In the genomic region with DNA sequence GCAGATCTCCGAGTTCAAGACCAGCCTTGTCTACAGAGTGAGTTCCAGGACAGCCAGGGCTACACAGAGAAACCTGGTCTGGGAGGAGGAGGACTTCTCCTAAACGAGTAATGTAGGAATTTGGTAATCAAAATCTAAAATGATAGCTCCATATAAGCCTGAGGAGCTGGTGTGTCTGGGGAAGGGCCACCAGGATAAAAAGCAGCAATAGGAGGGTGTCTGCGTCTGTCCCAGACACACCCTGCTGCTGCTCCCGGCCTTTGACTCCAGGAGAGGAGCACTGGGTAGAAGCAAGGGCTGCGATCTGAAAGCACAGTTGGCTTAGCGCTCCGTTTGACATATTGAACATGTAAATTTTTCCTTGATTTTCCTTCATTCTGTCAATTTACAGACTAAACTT, we compare ENCODE assay signal across 9 mouse cellular contexts. TPM values are rescaled to one million over a fixed set of nuclear protein-coding genes. Genes with fewer than 3 reads are reported as not detected.
DNase-seq lines count a peak whose midpoint lies in the region; ATAC-seq and TF ChIP-seq lines count a peak whose summit lies in the region.
"Had no signal": no experiment of that assay in that cellular context is flagged by ENCODE, and none has a peak within 500 bp of the region (broad histone marks: within the 10 kb centered on the region; RNA-seq: fewer than 3 reads in every experiment).

No protein-coding gene starts in this region.

- H3K4me1 ChIP-seq in forebrain, embryonic 11.5 days (replicated peaks; ENCODE audit: control insufficient read depth, insufficient read depth, low read length) = 0 out of 2 replicates have a peak, but pooled peaks cover 3% of the 10 kb centered on the region
- H3K4me1 ChIP-seq in forebrain, embryonic 13.5 days = peaks cover 36% of the 10 kb centered on the region
- peaks cover 24% of the 10 kb centered on the region for H3K4me1 ChIP-seq in kidney, adult 2 months (ENCODE audit: control insufficient read depth, insufficient read depth, low read length)
- H3K4me1 ChIP-seq in lung, embryonic 16.5 days (replicated peaks; ENCODE audit: control insufficient read depth, insufficient read depth, low read length) = peaks cover 50% of the 10 kb centered on the region
- H3K4me1 ChIP-seq in stomach, embryonic 14.5 days (ENCODE audit: control insufficient read depth, insufficient read depth, low read length) = peaks cover 25% of the 10 kb centered on the region

- 80% methylated on average over 7 of the region's 7 CpGs for WGBS in forebrain, embryonic 11.5 days
- 75% methylated on average over 7 of the region's 7 CpGs for WGBS in forebrain, embryonic 13.5 days
- WGBS in kidney, adult 2 months = 50% methylated on average over 7 of the region's 7 CpGs
- 69% methylated on average over 7 of the region's 7 CpGs for WGBS in lung, embryonic 16.5 days
- WGBS in stomach, embryonic 14.5 days = 60% methylated on average over 7 of the region's 7 CpGs

- DNase-seq in forebrain, embryonic 11.5 days (ENCODE audit: low spot score) = peak; percentile 8
- DNase-seq in kidney, adult 2 months = no peak
- DNase-seq in kidney, adult 18-20 months = no peak
- no peak for DNase-seq in lung, postnatal 10 days
- DNase-seq in yolk sac, embryonic 10.5 days (ENCODE audit: low spot score) = no peak
- DNase-seq: cerebellum, postnatal 36 days had no signal

- TF ChIP-seq POLR2A in kidney, adult 2 months (IDR thresholded peaks at IDR 0.05; ENCODE audit: low read depth, low read length) = no peak

- H3K9ac ChIP-seq in forebrain, embryonic 11.5 days (ENCODE audit: low read length) = no peak overlapping the region
- H3K9ac ChIP-seq in forebrain, embryonic 13.5 days = no peak overlapping the region
- no peak overlapping the region for H3K9ac ChIP-seq in lung, embryonic 16.5 days (ENCODE audit: low read length)
- H3K9ac ChIP-seq in stomach, embryonic 14.5 days (replicated peaks; ENCODE audit: low read depth, low read length) = no peak overlapping the region

- no peaks in the 10 kb centered on the region for H3K9me3 ChIP-seq in forebrain, embryonic 11.5 days (ENCODE audit: control insufficient read depth, low read length)
- no peaks in the 10 kb centered on the region for H3K9me3 ChIP-seq in forebrain, embryonic 13.5 days (replicated peaks)
- H3K9me3 ChIP-seq in lung, embryonic 16.5 days (ENCODE audit: control insufficient read depth, low read length) = no peaks in the 10 kb centered on the region
- H3K9me3 ChIP-seq in stomach, embryonic 14.5 days (ENCODE audit: control insufficient read depth, low read depth, low read length) = no peaks in the 10 kb centered on the region

- TF ChIP-seq CTCF in kidney, adult 2 months (conservative IDR thresholded peaks at IDR 0.05; ENCODE audit: insufficient read depth, insufficient read length, low read depth, low read length) = no peak

- H3K4me3 ChIP-seq in forebrain, embryonic 11.5 days (ENCODE audit: low read depth, low read length) = no peak overlapping the region
- no peak overlapping the region for H3K4me3 ChIP-seq in forebrain, embryonic 13.5 days
- H3K4me3 ChIP-seq in kidney, adult 2 months (ENCODE audit: insufficient read depth, low read depth, low read length) = no peak overlapping the region
- no peak overlapping the region for H3K4me3 ChIP-seq in lung, embryonic 16.5 days (ENCODE audit: low read length)
- no peak overlapping the region for H3K4me3 ChIP-seq in stomach, embryonic 14.5 days (ENCODE audit: low read depth, low read length)

- no peaks in the 10 kb centered on the region for H3K27me3 ChIP-seq in forebrain, embryonic 11.5 days (ENCODE audit: control insufficient read depth, insufficient read depth, low read length)
- H3K27me3 ChIP-seq in forebrain, embryonic 13.5 days = no peaks in the 10 kb centered on the region
- no peaks in the 10 kb centered on the region for H3K27me3 ChIP-seq in kidney, adult 2 months (replicated peaks; ENCODE audit: control insufficient read depth, insufficient read depth, low read length)
- H3K27me3 ChIP-seq in lung, embryonic 16.5 days (ENCODE audit: control insufficient read depth, insufficient read depth, low read depth, low read length) = no peaks in the 10 kb centered on the region
- H3K27me3 ChIP-seq in stomach, embryonic 14.5 days (ENCODE audit: control insufficient read depth, insufficient read depth, low read length) = no peaks in the 10 kb centered on the region

- H3K27ac ChIP-seq in forebrain, embryonic 11.5 days (ENCODE audit: low read depth, low read length) = no peak overlapping the region
- no peak overlapping the region for H3K27ac ChIP-seq in forebrain, embryonic 13.5 days
- peak overlapping the region; percentile 64 for H3K27ac ChIP-seq in kidney, adult 2 months (ENCODE audit: insufficient read depth, low read depth, low read length)
- 0 out of 2 replicates have a peak overlapping the region, but pooled peaks have one; percentile 7 for H3K27ac ChIP-seq in lung, embryonic 16.5 days (ENCODE audit: low read length)
- peak overlapping the region; percentile 55 for H3K27ac ChIP-seq in stomach, embryonic 14.5 days (ENCODE audit: low read length)

- H3K36me3 ChIP-seq in forebrain, embryonic 11.5 days (ENCODE audit: control insufficient read depth, insufficient read depth, low read length) = no peaks in the 10 kb centered on the region; the same call in 1 of the 2 replicates
- H3K36me3 ChIP-seq in forebrain, embryonic 13.5 days (ENCODE audit: poor library complexity, severe bottlenecking) = peaks cover 21% of the 10 kb centered on the region
- no peaks in the 10 kb centered on the region for H3K36me3 ChIP-seq in kidney, adult 2 months (ENCODE audit: control insufficient read depth, insufficient read depth, low read length)
- peaks cover 9% of the 10 kb centered on the region for H3K36me3 ChIP-seq in lung, embryonic 16.5 days (ENCODE audit: control insufficient read depth, insufficient read depth, low read length)
- H3K36me3 ChIP-seq in stomach, embryonic 14.5 days (ENCODE audit: control insufficient read depth, insufficient read depth, low read length) = peaks cover 30% of the 10 kb centered on the region; the same call in 1 of the 2 replicates

- no peak overlapping the region for H3K4me2 ChIP-seq in forebrain, embryonic 11.5 days (ENCODE audit: low read depth, low read length, severe bottlenecking)
- H3K4me2 ChIP-seq in forebrain, embryonic 13.5 days = no peak overlapping the region
- no peak overlapping the region for H3K4me2 ChIP-seq in lung, embryonic 16.5 days (ENCODE audit: low read depth, low read length)
- H3K4me2 ChIP-seq in stomach, embryonic 14.5 days (replicated peaks; ENCODE audit: low read depth, low read length) = no peak overlapping the region

- no peak for ATAC-seq in forebrain, embryonic 11.5 days (replicated peaks; ENCODE audit: low FRiP score)
- ATAC-seq in forebrain, embryonic 13.5 days = no peak
- ATAC-seq in lung, embryonic 16.5 days (ENCODE audit: low read depth) = no peak
- ATAC-seq in stomach, embryonic 14.5 days (ENCODE audit: insufficient number of reproducible peaks, insufficient read depth, low FRiP score, low read depth) = no peak

RNA-seq across cellular contexts. Expression of a gene that starts 36.7 kb away (rescaled TPM):
- polyA plus RNA-seq in forebrain, embryonic 11.5 days (2014; fragmentation: Nextera tagmentation; extraction: Ambion mirVana) = not detected in 2 replicates
- 0.17 and 0.30 TPM in 2 replicates for polyA plus RNA-seq in forebrain, embryonic 13.5 days (2015; fragmentation: Nextera tagmentation; extraction: Ambion mirVana)
- polyA plus RNA-seq in kidney, adult 2 months (2012; rRNA removed) = 15.3 and 17.7 TPM in 2 replicates
- 7.7 and 13.2 TPM in 2 replicates for polyA plus RNA-seq in lung, embryonic 16.5 days (2015; fragmentation: Nextera tagmentation; extraction: Ambion mirVana)
- 8.7 and 11.6 TPM in 2 replicates for polyA plus RNA-seq in stomach, embryonic 14.5 days (2014; fragmentation: Nextera tagmentation; extraction: Ambion mirVana)

RNA-seq across cellular contexts. Expression of a gene that starts 37.1 kb away (rescaled TPM):
- 0.37 TPM in 1 of 2 replicates, not detected in the other for polyA plus RNA-seq in forebrain, embryonic 11.5 days (2014; fragmentation: Nextera tagmentation; extraction: Ambion mirVana)
- polyA plus RNA-seq in forebrain, embryonic 13.5 days (2015; fragmentation: Nextera tagmentation; extraction: Ambion mirVana) = 0.33 and 0.57 TPM in 2 replicates
- polyA plus RNA-seq in kidney, adult 2 months (2012; rRNA removed) = 0.39 and 0.53 TPM in 2 replicates
- 0.15 TPM in 1 of 2 replicates, not detected in the other for polyA plus RNA-seq in lung, embryonic 16.5 days (2015; fragmentation: Nextera tagmentation; extraction: Ambion mirVana)
- polyA plus RNA-seq in stomach, embryonic 14.5 days (2014; fragmentation: Nextera tagmentation; extraction: Ambion mirVana) = not detected in 2 replicates

RNA-seq across cellular contexts. Expression of a gene that starts 45.0 kb away (rescaled TPM):
- polyA plus RNA-seq in forebrain, embryonic 11.5 days (2014; fragmentation: Nextera tagmentation; extraction: Ambion mirVana) = 28.8 and 33.2 TPM in 2 replicates
- 36.7 and 42.9 TPM in 2 replicates for polyA plus RNA-seq in forebrain, embryonic 13.5 days (2015; fragmentation: Nextera tagmentation; extraction: Ambion mirVana)
- 37.0 and 45.7 TPM in 2 replicates for polyA plus RNA-seq in kidney, adult 2 months (2012; rRNA removed)
- 140 and 144 TPM in 2 replicates for polyA plus RNA-seq in lung, embryonic 16.5 days (2015; fragmentation: Nextera tagmentation; extraction: Ambion mirVana)
- 120 and 124 TPM in 2 replicates for polyA plus RNA-seq in stomach, embryonic 14.5 days (2014; fragmentation: Nextera tagmentation; extraction: Ambion mirVana)

Comparison
In these comparisons a context has a peak if more than half of its experiments do, and no peak if none do; other contexts are left out.
1. H3K27ac ChIP-seq: peak in kidney, adult 2 months (single experiment), lung, embryonic 16.5 days (single experiment) and stomach, embryonic 14.5 days (single experiment); none in forebrain, embryonic 11.5 days (single experiment) and forebrain, embryonic 13.5 days (single experiment).